Mouse (Mus musculus): ENCODE results near the gene Jdp2. TPM values are rescaled to one million over a fixed set of nuclear protein-coding genes. Genes with fewer than 3 reads are reported as not detected.

The Jdp2 gene
- polyA plus RNA-seq, 2 experiments = 3.2 to 43.9 TPM

DNA sequence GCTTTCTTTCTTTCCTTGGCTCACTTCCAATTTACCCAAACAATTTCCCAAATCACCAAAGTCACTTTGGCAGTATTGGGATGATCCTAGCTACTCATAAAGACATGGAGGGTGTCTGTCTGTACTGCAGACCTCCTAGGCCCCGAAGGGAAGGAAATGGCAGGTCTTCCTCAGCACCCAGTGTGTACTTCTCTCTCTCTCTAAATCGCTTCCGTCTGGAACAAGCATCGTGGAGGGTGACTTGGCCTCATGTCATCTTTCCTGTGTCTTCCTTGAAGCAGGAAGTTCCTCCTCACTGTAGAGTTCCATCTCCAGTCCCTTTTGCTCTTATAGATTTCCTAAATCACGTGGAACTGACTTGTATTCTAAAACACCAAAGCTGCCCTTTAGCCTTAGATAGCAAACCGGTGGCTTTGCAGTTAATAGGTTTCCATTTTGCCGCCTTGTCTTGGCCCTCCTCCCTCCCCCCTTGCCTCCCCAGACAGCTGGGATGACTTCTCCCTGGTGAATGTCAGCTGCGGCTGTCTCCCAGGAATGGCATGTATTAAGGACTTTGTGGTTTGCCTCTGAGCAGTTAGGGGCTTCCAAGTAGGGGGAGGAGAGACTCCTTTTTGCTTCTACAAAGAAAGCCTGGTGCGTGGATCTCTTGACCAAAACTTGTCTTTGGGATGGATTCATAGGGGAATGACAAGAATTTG, 5.6 kb downstream of the Jdp2 start:
- DNase-seq (ENCODE audit: low spot score) (no peak), ATAC-seq (ENCODE audit: low FRiP score, low read depth) (no peak)
- Histone ChIP-seq H3K4me1 (ENCODE audit: control insufficient read depth, insufficient read depth, low read length) (peaks cover 24% of the 10 kb centered on the region), H3K4me3 (replicated peaks; ENCODE audit: low read length) (no peak overlapping the region), H3K4me2 (replicated peaks; ENCODE audit: low read depth, low read length, severe bottlenecking) (no peak overlapping the region), H3K9me3 (ENCODE audit: control insufficient read depth, low read length) (no peaks in the 10 kb centered on the region), H3K9ac (ENCODE audit: low read depth, low read length, severe bottlenecking) (no peak overlapping the region), H3K36me3 (ENCODE audit: control insufficient read depth, insufficient read depth, low read length) (peaks cover 27% of the 10 kb centered on the region), H3K27ac (replicated peaks; ENCODE audit: low read depth, low read length) (no peak overlapping the region), H3K27me3 (ENCODE audit: control insufficient read depth, insufficient read depth, low read length) (no peaks in the 10 kb centered on the region)
- no peak for TF ChIP-seq POLR2A (IDR thresholded peaks at IDR 0.05; ENCODE audit: borderline replicate concordance, extremely low read depth, insufficient read depth, insufficient read length)
- WGBS = 44% methylated on average over 9 of the region's 9 CpGs

DNA sequence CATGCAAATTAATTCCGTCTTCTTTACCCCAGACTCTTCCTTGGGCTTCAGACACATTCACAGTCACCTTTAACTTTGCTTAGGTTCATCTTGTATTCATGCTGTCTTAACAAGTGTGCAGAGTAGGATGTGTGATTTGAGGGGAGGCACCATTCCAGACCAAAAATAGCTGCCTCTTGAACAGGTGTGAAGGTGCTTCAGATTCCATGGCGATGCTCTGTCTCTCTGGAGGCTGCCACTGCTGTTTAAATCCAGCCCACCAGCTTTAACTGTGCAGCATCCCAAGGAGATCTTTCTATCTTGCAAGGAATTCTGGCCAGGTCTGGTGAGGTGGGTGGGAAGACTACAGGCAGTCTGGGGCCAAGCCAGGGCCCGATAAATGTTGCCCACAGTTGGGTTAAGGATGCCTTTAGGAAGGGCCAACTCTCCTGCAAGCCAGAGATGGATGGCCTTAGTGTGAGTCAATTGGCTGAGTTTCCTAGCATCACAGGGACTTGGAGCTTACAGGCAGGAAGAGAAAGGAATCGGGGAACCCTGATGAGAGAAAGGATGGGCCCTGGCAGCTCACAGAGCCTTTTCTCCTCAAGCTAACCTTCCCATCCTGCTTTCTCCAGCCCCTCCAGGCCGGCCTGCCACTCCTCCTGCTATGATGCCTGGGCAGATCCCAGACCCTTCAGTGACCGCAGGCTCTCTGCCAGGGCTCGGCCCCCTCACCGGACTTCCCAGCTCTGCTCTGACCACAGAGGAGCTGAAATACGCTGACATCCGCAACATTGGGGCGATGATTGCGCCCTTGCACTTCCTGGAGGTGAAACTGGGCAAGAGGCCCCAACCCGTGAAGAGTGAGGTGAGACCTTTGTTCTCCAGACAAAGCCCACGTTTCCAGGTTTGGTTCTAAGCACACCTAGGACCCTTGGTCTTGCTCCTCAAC, 9.0 kb downstream of the Jdp2 start:
- DNase-seq (ENCODE audit: low spot score) (no peak), ATAC-seq (ENCODE audit: low FRiP score, low read depth) (no peak)
- Histone ChIP-seq H3K27ac (replicated peaks; ENCODE audit: low read depth, low read length) (no peak overlapping the region), H3K4me2 (replicated peaks; ENCODE audit: low read depth, low read length, severe bottlenecking) (no peak overlapping the region), H3K9ac (ENCODE audit: low read depth, low read length, severe bottlenecking) (no peak overlapping the region), H3K4me1 (ENCODE audit: control insufficient read depth, insufficient read depth, low read length) (peaks cover 8% of the 10 kb centered on the region; the same call in 1 of the 2 replicates), H3K36me3 (ENCODE audit: control insufficient read depth, insufficient read depth, low read length) (peaks cover 44% of the 10 kb centered on the region), H3K27me3 (ENCODE audit: control insufficient read depth, insufficient read depth, low read length) (no peaks in the 10 kb centered on the region), H3K9me3 (ENCODE audit: control insufficient read depth, low read length) (no peaks in the 10 kb centered on the region), H3K4me3 (replicated peaks; ENCODE audit: low read length) (no peak overlapping the region)
- 81% methylated on average over 14 of the region's 14 CpGs for WGBS
- TF ChIP-seq POLR2A (IDR thresholded peaks at IDR 0.05; ENCODE audit: borderline replicate concordance, extremely low read depth, insufficient read depth, insufficient read length) = no peak

DNA sequence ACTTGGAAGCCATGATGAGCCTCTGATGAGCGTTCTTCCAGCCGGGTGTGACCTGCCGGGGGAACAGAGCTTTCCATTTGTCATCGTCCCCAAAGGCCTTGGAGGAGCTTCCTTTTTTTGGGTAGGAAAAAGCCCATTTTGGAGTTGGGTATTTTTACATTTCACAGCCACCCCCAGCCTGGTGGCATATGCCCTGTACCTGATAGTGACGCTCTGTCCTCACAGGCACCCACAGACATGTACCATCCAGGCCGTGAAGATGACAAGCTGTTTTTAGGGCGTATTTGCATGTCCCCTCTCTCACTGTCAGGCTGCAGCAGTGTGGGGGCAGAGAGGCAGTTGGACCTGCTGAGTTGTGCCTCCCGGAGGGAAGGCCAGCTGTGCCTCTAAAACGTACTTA, 11.3 kb downstream of the Jdp2 start:
- no peak overlapping the region for H3K4me2 ChIP-seq (replicated peaks; ENCODE audit: low read depth, low read length, severe bottlenecking)
- no peaks in the 10 kb centered on the region for H3K4me1 ChIP-seq (ENCODE audit: control insufficient read depth, insufficient read depth, low read length)
- TF ChIP-seq POLR2A (IDR thresholded peaks at IDR 0.05; ENCODE audit: borderline replicate concordance, extremely low read depth, insufficient read depth, insufficient read length) = no peak
- DNase-seq (ENCODE audit: low spot score) = no peak
- peaks cover 49% of the 10 kb centered on the region for H3K36me3 ChIP-seq (ENCODE audit: control insufficient read depth, insufficient read depth, low read length)
- no peak overlapping the region for H3K9ac ChIP-seq (ENCODE audit: low read depth, low read length, severe bottlenecking)
- H3K9me3 ChIP-seq (ENCODE audit: control insufficient read depth, low read length) = no peaks in the 10 kb centered on the region
- H3K27ac ChIP-seq (replicated peaks; ENCODE audit: low read depth, low read length) = no peak overlapping the region
- no peaks in the 10 kb centered on the region for H3K27me3 ChIP-seq (ENCODE audit: control insufficient read depth, insufficient read depth, low read length)
- WGBS = 80% methylated on average over 9 of the region's 9 CpGs
- no peak for ATAC-seq (ENCODE audit: low FRiP score, low read depth)
- no peak overlapping the region for H3K4me3 ChIP-seq (replicated peaks; ENCODE audit: low read length)

DNA sequence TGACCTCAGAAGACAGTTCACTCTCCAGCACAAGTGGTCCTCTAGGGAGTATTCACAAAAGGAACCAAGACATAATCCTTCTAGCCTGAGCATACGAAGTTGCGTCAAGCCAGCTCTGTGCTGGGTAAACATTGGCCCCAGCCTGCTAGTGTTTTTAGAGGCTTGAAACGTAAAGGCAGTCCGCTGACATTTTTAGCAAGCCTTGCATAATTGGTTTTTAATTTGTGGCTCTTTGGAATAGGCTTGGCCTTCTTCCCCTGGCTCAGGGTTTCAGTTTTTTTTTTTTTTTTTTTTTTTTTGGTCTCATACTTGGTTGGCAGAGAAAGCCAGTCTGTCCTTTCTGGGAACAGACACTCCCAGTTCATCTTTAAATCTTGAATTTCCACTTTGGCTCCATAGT, 15.3 kb downstream of the Jdp2 start:
- H3K4me2 ChIP-seq (replicated peaks; ENCODE audit: low read depth, low read length, severe bottlenecking) = no peak overlapping the region
- no peaks in the 10 kb centered on the region for H3K4me1 ChIP-seq (ENCODE audit: control insufficient read depth, insufficient read depth, low read length)
- H3K4me3 ChIP-seq (replicated peaks; ENCODE audit: low read length) = no peak overlapping the region
- H3K9ac ChIP-seq (ENCODE audit: low read depth, low read length, severe bottlenecking) = no peak overlapping the region
- DNase-seq (ENCODE audit: low spot score) = no peak
- no peaks in the 10 kb centered on the region for H3K27me3 ChIP-seq (ENCODE audit: control insufficient read depth, insufficient read depth, low read length)
- no peaks in the 10 kb centered on the region for H3K9me3 ChIP-seq (ENCODE audit: control insufficient read depth, low read length)
- 71% methylated on average over 4 of the region's 4 CpGs for WGBS
- TF ChIP-seq POLR2A (IDR thresholded peaks at IDR 0.05; ENCODE audit: borderline replicate concordance, extremely low read depth, insufficient read depth, insufficient read length) = no peak
- ATAC-seq (ENCODE audit: low FRiP score, low read depth) = no peak
- no peak overlapping the region for H3K27ac ChIP-seq (replicated peaks; ENCODE audit: low read depth, low read length)
- peaks cover 36% of the 10 kb centered on the region for H3K36me3 ChIP-seq (ENCODE audit: control insufficient read depth, insufficient read depth, low read length)

DNA sequence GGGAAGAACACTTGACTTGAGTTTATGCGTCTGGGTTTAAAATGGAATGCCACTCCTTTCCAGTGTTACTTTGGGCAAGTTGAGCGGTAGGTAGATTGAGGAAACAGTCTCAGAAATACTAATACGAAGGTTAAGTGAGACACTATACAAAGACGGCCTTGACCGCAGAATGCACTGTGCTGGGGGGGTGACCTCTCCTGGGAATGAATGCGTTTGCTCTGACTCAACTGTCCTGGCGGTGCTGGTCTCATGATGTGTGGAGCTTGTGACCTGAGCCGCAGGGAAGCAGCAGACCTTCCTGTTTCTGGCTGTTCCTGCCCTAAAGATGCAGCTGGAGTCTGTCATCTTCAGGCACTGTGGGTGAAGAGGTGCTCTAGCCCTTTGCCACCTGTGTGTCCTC, 16.7 kb downstream of the Jdp2 start:
- no peak overlapping the region for H3K4me2 ChIP-seq (replicated peaks; ENCODE audit: low read depth, low read length, severe bottlenecking)
- no peaks in the 10 kb centered on the region for H3K9me3 ChIP-seq (ENCODE audit: control insufficient read depth, low read length)
- H3K4me1 ChIP-seq (ENCODE audit: control insufficient read depth, insufficient read depth, low read length) = no peaks in the 10 kb centered on the region
- no peak for TF ChIP-seq POLR2A (IDR thresholded peaks at IDR 0.05; ENCODE audit: borderline replicate concordance, extremely low read depth, insufficient read depth, insufficient read length)
- DNase-seq (ENCODE audit: low spot score) = no peak
- H3K27me3 ChIP-seq (ENCODE audit: control insufficient read depth, insufficient read depth, low read length) = no peaks in the 10 kb centered on the region
- 83% methylated on average over 8 of the region's 8 CpGs for WGBS
- H3K9ac ChIP-seq (ENCODE audit: low read depth, low read length, severe bottlenecking) = no peak overlapping the region
- ATAC-seq (ENCODE audit: low FRiP score, low read depth) = no peak
- no peak overlapping the region for H3K27ac ChIP-seq (replicated peaks; ENCODE audit: low read depth, low read length)
- H3K4me3 ChIP-seq (replicated peaks; ENCODE audit: low read length) = no peak overlapping the region
- H3K36me3 ChIP-seq (ENCODE audit: control insufficient read depth, insufficient read depth, low read length) = peaks cover 37% of the 10 kb centered on the region
